Mouse (Mus musculus): ENCODE data around the gene Sec14l2. TPM values are rescaled to one million over a fixed set of nuclear protein-coding genes. Genes with fewer than 3 reads are reported as not detected.

The Sec14l2 gene
- total and polyA plus RNA-seq, 3 experiments, result 16.7 to 24.2 (median 21.5) TPM

DNA sequence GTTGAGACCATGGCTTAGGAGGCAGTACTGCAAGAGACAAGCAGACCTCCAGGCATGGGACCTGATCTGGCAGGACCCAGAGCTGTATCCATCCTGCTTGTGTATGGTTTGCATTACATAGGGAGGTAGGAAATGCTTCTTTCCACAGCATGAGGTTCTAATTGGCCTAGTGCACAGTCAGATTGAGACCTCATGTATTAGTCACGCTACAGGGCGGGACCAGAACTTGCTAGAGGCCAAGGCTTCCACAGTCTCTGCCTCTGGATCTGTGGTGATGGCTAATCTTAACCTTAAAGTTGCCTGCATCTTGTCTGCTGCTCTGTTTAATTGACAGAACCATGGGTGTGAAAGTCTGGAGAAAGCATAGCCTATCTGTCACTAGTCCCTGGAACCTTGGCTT, 41.5 kb upstream of the Sec14l2 start (continued):
- TF ChIP-seq ELF1 (IDR thresholded peaks at IDR 0.05; ENCODE audit: low read depth, low read length) (peak; percentile 34; the same call in 1 of the 2 replicates), POLR2A (IDR thresholded peaks at IDR 0.05; ENCODE audit: low read depth, low read length) (no peak), MEF2A (IDR thresholded peaks at IDR 0.05; ENCODE audit: borderline replicate concordance, low read depth, low read length) (no peak), MXI1 (IDR thresholded peaks at IDR 0.05; ENCODE audit: low read depth, low read length) (no peak; the same call in 1 of the 2 replicates), NELFE (IDR thresholded peaks at IDR 0.05; ENCODE audit: low read depth, low read length) (no peak), ZNF384 (IDR thresholded peaks at IDR 0.05; ENCODE audit: low read depth, low read length) (no peak), NRF1 (IDR thresholded peaks at IDR 0.05; ENCODE audit: low read depth, low read length) (no peak)

DNA sequence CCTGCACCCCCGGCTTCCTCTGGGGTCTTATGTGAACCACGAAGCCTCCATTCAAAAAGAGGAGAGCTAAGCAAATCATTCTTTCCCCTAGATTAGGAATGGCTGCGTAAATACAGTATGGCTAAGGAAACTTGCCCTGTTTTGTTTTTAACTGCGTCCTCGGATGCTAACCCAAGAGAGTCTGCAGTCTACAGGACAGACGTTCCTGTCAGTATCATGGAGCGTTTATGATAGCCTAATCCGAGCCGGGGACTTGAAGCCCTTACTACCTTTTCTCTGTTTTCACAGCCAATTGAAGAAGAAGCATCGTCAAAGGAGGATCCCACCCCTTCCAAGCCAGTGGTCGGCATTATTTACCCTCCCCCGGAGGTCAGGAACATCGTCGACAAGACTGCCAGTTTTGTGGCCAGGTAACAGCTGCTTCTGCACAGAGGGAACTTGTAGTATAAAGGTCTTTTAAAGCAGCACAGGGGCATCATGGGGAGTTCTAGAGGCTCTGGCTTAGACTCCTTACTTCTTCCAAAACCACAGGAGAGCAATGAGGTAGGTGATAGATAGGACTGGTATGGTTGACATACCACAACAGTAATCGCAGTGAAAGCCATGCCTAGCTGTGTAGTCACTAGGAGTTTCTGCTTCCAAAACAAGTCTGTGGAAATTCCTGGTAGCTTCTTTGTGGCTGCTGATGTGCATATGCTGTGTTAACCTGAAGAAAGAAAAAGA, 37.7 kb upstream of the Sec14l2 start:
- peak overlapping the region; percentile 83 for H3K9ac ChIP-seq (ENCODE audit: insufficient read depth, low read depth)
- H3K4me2 ChIP-seq (ENCODE audit: insufficient read depth, low read depth, poor library complexity, severe bottlenecking), result peak overlapping the region; percentile 90
- peaks cover 36 to 48% of the 10 kb centered on the region in 2 experiments for H3K36me3 ChIP-seq (replicated peaks in 1 of 2; ENCODE audit: control insufficient read depth in 1 of 2, insufficient read depth in 1 of 2, low read length in 1 of 2)
- dilution Hi-C loops (cut with MboI; ENCODE audit: extremely low pct_ligation_motif_present, extremely low pct_unique_long_range_greater_than_20kb, low sequenced_read_pairs), result no loop called here
- in situ Hi-C loops (cut with MboI; ENCODE audit: low pct_ligation_motif_present, low pct_unique_long_range_greater_than_20kb, low sequenced_read_pairs), result no loop called here
- peaks cover 55% of the 10 kb centered on the region for H3K79me2 ChIP-seq (replicated peaks; ENCODE audit: control insufficient read depth, extremely low read depth, insufficient read depth, poor library complexity, severe bottlenecking)
- H3K9me3 ChIP-seq (replicated peaks; ENCODE audit: low read length), result no peaks in the 10 kb centered on the region
- no peaks in the 10 kb centered on the region for H3K27me3 ChIP-seq (replicated peaks)
- TF ChIP-seq ZKSCAN1 (IDR thresholded peaks at IDR 0.05; ENCODE audit: borderline replicate concordance, low read depth, low read length), result no peak
- DNase-seq (ENCODE audit: extremely low read depth), result no peak
- peak overlapping the region; percentile 63; the same call in 1 of the 2 replicates for H3K27ac ChIP-seq (ENCODE audit: insufficient read depth, low read depth)
- peaks cover 24 to 59% of the 10 kb centered on the region in 2 experiments for H3K4me1 ChIP-seq (ENCODE audit: control insufficient read depth in 1 of 2, insufficient read depth in 2 of 2)
- peak overlapping the region; percentile 89 to 92 (median 91) for H3K4me3 ChIP-seq (replicated peaks in 1 of 3; ENCODE audit: low read depth in 2 of 3, low read length in 2 of 3, poor library complexity in 1 of 3)

GRCm38 (mm10) chr11:4159808-4160708, 36.8 kb upstream of the Sec14l2 start, which contains the start of the genes Ccdc157 and Sf3a1:
Gene Ccdc157 (minus strand): TSS chr11:4160293.
Gene Sf3a1 (plus strand): TSS chr11:4160350.
- Histone ChIP-seq H3K9ac (ENCODE audit: insufficient read depth, low read depth) (peak within 1 kb of the TSS; percentile 83), H3K27me3 (replicated peaks) (no peaks in the 10 kb centered on the region), H3K4me3 (replicated peaks in 1 of 3; ENCODE audit: low read depth in 2 of 3, low read length in 2 of 3, poor library complexity in 1 of 3) (peak within 1 kb of the TSS; percentile 89 to 92 (median 91)), H3K4me2 (ENCODE audit: insufficient read depth, low read depth, poor library complexity, severe bottlenecking) (peak within 1 kb of the TSS; percentile 90), H3K36me3 (replicated peaks in 1 of 2; ENCODE audit: control insufficient read depth in 1 of 2, insufficient read depth in 1 of 2, low read length in 1 of 2) (peaks cover 28 to 39% of the 10 kb centered on the region in 2 experiments), H3K79me2 (replicated peaks; ENCODE audit: control insufficient read depth, extremely low read depth, insufficient read depth, poor library complexity, severe bottlenecking) (peaks cover 46% of the 10 kb centered on the region), H3K9me3 (replicated peaks; ENCODE audit: low read length) (no peaks in the 10 kb centered on the region), H3K27ac (ENCODE audit: insufficient read depth, low read depth) (peak within 1 kb of the TSS; percentile 63), H3K4me1 (ENCODE audit: control insufficient read depth in 1 of 2, insufficient read depth in 2 of 2) (peaks cover 22 to 50% of the 10 kb centered on the region in 2 experiments)
- in situ Hi-C loops (cut with MboI; ENCODE audit: low pct_ligation_motif_present, low pct_unique_long_range_greater_than_20kb, low sequenced_read_pairs) (no loop called here), dilution Hi-C loops (cut with MboI; ENCODE audit: extremely low pct_ligation_motif_present, extremely low pct_unique_long_range_greater_than_20kb, low sequenced_read_pairs) (no loop called here)
- peak; percentile 95 for DNase-seq (ENCODE audit: extremely low read depth)
- TF ChIP-seq ZC3H11A (IDR thresholded peaks at IDR 0.05; ENCODE audit: low read depth, low read length) (no peak), ELF1 (IDR thresholded peaks at IDR 0.05; ENCODE audit: low read depth, low read length) (peak; percentile 88), POLR2AphosphoS2 (IDR thresholded peaks at IDR 0.05; ENCODE audit: low read depth, low read length) (peak; percentile 86; the same call in 1 of the 2 replicates), CTCF (conservative IDR thresholded peaks at IDR 0.05 in 1 of 2, IDR thresholded peaks at IDR 0.05 in 1 of 2; ENCODE audit: low read depth in 2 of 2, low read length in 2 of 2) (no peak), MXI1 (IDR thresholded peaks at IDR 0.05; ENCODE audit: low read depth, low read length) (peak; percentile 98), BHLHE40 (IDR thresholded peaks at IDR 0.05; ENCODE audit: low read depth, low read length) (no peak), CHD2 (IDR thresholded peaks at IDR 0.05; ENCODE audit: low read length) (0 out of 2 replicates have a peak, but pooled peaks have one; percentile 16), ZMIZ1 (IDR thresholded peaks at IDR 0.05; ENCODE audit: low read depth, low read length) (peak; percentile 87), MYC (IDR thresholded peaks at IDR 0.05; ENCODE audit: low read depth, low read length) (peak; percentile 49; the same call in 1 of the 2 replicates), NRF1 (IDR thresholded peaks at IDR 0.05; ENCODE audit: low read depth, low read length) (peak; percentile 53), POLR2A (IDR thresholded peaks at IDR 0.05; ENCODE audit: low read depth, low read length) (peak; percentile 94), HCFC1 (IDR thresholded peaks at IDR 0.05; ENCODE audit: low read depth, low read length) (peak; percentile 81), MAZ (IDR thresholded peaks at IDR 0.05; ENCODE audit: low read depth, low read length) (peak; percentile 96), EP300 (IDR thresholded peaks at IDR 0.05; ENCODE audit: low read length) (no peak), SMC3 (IDR thresholded peaks at IDR 0.05; ENCODE audit: low read depth, low read length) (peak; percentile 14; the same call in 1 of the 2 replicates), ZKSCAN1 (IDR thresholded peaks at IDR 0.05; ENCODE audit: borderline replicate concordance, low read depth, low read length) (no peak), TBP (conservative IDR thresholded peaks at IDR 0.05; ENCODE audit: low read depth, low read length) (peak; percentile 48; the same call in 1 of the 2 replicates), TCF12 (IDR thresholded peaks at IDR 0.05; ENCODE audit: low read depth, low read length) (peak; percentile 80), NELFE (IDR thresholded peaks at IDR 0.05; ENCODE audit: low read depth, low read length) (peak; percentile 90), KAT2A (IDR thresholded peaks at IDR 0.05; ENCODE audit: insufficient replicate concordance, low read length) (0 out of 2 replicates have a peak, but pooled peaks have one; percentile 57), PAX5 (IDR thresholded peaks at IDR 0.05; ENCODE audit: low read length) (no peak), ZNF384 (IDR thresholded peaks at IDR 0.05; ENCODE audit: low read depth, low read length) (0 out of 2 replicates have a peak, but pooled peaks have one; percentile 21), CHD1 (IDR thresholded peaks at IDR 0.05; ENCODE audit: low read depth, low read length) (no peak; the same call in 1 of the 2 replicates), E2F4 (IDR thresholded peaks at IDR 0.05; ENCODE audit: insufficient replicate concordance, low read depth, low read length) (no peak)

Data from CH12.LX (cell line).